Mouse (Mus musculus): Measurements from ENCODE around the gene R3hdm1. TPM values are rescaled to one million over a fixed set of nuclear protein-coding genes. Genes with fewer than 3 reads are reported as not detected.

R3hdm1 gene
- total RNA-seq (2021), result 10 to 100 TPM; 57.5 to 57.6 TPM
- long read RNA-seq, experiment 1, partial matches to known transcripts, result 6 of 19 reads
- long read RNA-seq, experiment 1, other reads (novel, unspliced or antisense), result 12 of 19 reads
- long read RNA-seq, experiment 2, full-length matches to known transcripts, result 1 of 16 reads
- long read RNA-seq, experiment 2, partial matches to known transcripts, result 4 of 16 reads
- long read RNA-seq, experiment 2, other reads (novel, unspliced or antisense), result 11 of 16 reads

DNA sequence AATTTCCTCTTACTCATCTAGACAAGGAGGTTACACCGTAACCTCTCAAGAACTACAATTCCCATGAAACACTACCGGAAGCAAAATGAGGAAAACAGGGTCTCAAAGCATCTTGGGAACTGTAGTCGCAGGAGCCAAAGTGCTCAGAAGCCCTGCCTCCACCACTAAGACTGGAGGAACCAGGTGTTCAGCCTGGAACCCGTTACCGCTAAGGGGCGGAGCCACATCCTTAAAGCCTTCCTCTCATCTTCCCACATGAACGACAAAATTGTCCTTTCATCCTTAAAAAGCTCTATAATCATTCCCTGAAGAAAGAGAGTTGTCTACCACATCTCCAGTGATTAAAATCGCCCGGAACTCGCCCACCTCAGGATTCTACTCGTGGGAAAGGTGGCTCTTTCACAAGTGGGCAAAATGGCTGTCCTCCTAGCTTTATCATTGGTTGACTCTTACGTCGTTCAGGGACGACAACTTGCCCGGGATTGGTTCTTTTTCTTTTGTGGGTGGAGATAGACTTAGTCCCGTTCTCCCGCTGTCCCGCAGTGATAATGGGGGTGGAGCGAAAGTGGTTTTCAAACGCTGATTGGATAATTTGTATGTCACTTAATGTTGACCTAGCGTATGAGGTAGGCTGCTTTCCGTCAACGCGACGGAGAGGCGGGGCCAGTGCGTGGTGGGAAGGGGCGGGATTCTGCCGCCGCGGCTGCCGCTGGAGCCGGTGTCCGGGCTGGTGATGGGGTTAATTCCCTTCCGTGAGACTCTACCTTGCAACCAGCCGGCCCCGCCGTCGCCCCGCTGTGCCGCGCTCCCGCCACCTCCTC, at the start of gene R3hdm1, which contains the start of gene Zranb3:
Gene R3hdm1, plus strand, starts transcription at position 661 of the 821 bp plus-strand sequence.
Gene Zranb3, minus strand, starts transcription at position 407 of the 821 bp plus-strand sequence.
- intact Hi-C loops (cut with DNase I), result loop anchor here (10.0 kb wide), 1 partner anchor 142 kb away; the partner anchor contains the start of gene Ubxn4
- DNase-seq, result peak; percentile 92 to 94

- DNase-seq, result no peak
- intact Hi-C loops (cut with DNase I), result no loop called here
These were observed 45.8 kb upstream of the R3hdm1 start for GRCm38 (mm10) chr1:128057269-128057668.

- intact Hi-C loops (cut with DNase I), result no loop called here
- DNase-seq, result no peak
These were observed 44.5 kb upstream of the R3hdm1 start for GRCm38 (mm10) chr1:128058625-128059024.

DNA sequence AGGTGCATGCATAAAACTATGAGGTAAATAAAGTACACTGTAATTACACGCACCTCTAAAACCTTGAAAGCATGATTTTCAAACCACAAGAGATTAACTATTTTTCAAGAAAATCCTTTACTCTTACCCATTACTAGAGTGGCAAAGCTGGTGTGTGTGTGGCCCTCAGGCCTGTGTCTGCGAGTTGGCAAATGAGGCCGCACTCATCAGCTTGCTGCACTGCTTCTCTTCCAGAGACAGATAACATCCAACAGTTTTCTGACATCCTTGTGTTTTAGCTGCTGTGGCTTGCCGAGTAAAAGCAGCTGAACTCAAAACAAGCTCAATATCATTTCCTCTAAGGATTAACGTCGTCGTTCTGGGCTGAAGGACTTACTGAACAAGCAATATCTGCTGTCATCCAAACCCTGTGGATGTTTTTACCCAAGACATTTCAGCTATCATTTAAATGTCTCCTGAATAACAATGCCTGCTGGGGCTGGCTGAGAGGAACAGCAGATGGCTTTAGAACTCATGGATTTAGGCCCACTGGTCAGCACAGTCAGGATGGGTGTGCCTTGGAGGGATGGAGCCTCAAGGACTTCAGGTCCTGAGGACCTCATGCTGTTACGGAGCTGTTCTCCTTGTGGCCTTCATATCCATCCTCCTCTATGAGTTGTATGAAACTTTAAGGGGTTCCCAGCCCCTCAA, 42.3 kb upstream of the R3hdm1 start:
- intact Hi-C loops (cut with DNase I), result no loop called here
- DNase-seq, result no peak

DNA sequence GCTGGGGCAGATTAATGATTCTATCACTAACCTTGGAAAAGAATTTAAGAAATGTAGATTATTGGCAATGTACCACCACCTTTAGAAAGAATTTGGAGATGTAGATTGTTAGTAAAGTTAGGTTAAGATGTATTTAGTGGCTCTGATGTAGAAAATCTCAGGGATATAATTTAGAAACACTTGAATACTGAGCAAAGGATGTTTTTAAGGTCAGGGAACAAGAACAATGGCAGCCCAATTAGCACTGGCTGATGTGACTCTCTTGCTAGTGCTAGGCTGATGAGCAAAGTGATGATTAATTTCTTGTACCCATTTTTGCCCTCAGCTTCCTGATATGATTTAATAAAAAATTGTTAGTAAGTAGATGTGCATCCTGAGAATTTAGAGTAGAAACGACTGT, 41.7 kb upstream of the R3hdm1 start:
- DNase-seq, result no peak
- intact Hi-C loops (cut with DNase I), result no loop called here

- no peak for DNase-seq
- intact Hi-C loops (cut with DNase I), result no loop called here
These were observed 40.9 kb upstream of the R3hdm1 start for GRCm38 (mm10) chr1:128062167-128062566.

DNA sequence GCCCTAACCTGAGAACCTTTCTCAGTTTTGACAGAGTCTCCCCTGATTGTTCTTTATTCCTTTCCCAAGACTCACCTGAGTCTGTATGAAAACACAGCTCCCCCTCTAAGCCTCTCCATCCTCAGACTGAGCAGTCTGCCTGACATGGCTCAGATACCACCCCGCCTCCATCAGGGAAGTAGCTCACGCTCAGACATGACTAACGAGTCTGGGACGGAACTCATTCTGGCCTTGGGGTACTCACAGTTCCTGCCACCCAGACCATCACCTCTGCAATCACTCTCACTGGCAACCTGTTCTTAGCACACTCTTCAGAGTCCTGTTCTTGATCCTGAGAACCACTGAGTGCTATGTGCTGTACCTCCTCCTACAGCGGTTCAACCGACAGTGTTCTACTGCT, 38.4 kb upstream of the R3hdm1 start:
- intact Hi-C loops (cut with DNase I), result no loop called here
- DNase-seq, result no peak

DNA sequence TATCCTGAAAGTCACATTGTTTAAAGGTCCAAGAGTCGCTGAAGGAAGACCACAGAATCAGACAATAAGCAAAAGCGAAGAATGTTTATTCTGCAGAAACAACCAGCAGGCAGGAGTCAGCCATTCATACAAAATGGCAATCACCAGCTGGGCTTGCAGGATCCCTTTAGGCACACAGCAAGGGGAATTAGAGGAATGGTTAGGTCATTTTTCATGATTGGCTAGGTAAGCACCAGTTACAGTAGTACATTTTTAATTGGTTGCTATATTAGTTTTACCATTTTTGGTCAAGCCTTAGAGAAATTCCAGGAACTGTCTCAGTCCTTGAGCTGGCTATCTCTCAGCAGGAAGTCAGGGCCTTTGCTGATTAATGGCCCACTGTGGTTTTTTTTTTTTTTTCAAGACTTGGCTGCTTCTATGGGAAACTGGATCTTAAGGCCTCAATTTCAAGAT, 34.1 kb upstream of the R3hdm1 start:
- no peak for DNase-seq
- intact Hi-C loops (cut with DNase I), result no loop called here

DNA sequence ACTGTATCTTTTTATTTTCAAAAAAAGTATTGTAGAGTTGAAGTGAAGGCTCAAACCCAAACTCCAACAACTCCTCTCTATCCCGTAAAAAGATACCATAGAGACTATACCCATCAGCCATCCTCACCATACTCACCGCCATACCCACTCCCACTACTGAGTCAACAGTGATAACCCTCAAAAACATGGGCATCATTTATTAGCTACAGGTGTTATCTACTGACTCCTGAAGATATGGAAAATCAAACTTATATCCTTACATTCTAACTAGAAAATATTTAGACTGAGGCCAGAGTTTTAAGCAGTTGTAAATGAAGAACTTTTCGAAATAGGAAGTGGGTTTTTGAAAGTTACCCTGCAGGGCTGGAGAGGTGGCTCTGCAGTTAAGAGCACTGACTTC, 33.1 kb upstream of the R3hdm1 start:
- intact Hi-C loops (cut with DNase I), result no loop called here
- no peak for DNase-seq

DNA sequence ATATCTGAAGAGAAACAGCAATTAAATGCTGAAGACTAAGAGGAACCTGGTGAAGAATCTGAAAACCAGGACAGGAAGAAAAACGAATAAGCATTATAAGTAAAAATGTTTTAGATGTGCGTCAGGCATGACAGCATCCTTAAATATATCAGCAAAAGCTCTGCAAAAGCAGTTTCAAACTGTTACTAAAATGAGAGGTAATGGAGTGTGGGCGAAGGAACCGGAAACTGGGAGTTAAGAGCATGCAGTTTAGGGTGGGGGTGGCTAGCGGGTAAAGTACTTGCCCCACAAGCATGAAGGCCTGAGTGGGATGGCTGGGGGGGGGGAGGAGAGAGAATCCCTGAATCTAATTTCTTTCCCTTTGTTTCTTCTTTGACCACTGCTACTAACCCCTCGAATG, 30.1 kb upstream of the R3hdm1 start:
- intact Hi-C loops (cut with DNase I), result no loop called here

GRCm38 (mm10) chr1:128076791-128077479, 26.2 kb upstream of the R3hdm1 start:
- DNase-seq, result no peak
- intact Hi-C loops (cut with DNase I), result no loop called here

More for the DNA sequence above, 30.1 kb upstream of the R3hdm1 start:
- no peak for DNase-seq

- no peak for DNase-seq
- intact Hi-C loops (cut with DNase I), result no loop called here
These were observed 25.3 kb upstream of the R3hdm1 start for GRCm38 (mm10) chr1:128077788-128078187.

- intact Hi-C loops (cut with DNase I), result no loop called here
- DNase-seq, result no peak
These were observed 24.5 kb upstream of the R3hdm1 start for GRCm38 (mm10) chr1:128078646-128079045.

GRCm38 (mm10) chr1:128080936-128081696, 22.0 kb upstream of the R3hdm1 start:
- intact Hi-C loops (cut with DNase I), result no loop called here
- peak; percentile 48 to 63 for DNase-seq

- intact Hi-C loops (cut with DNase I), result no loop called here
- no peak for DNase-seq
These were observed 21.2 kb upstream of the R3hdm1 start for GRCm38 (mm10) chr1:128081873-128082272.

DNA sequence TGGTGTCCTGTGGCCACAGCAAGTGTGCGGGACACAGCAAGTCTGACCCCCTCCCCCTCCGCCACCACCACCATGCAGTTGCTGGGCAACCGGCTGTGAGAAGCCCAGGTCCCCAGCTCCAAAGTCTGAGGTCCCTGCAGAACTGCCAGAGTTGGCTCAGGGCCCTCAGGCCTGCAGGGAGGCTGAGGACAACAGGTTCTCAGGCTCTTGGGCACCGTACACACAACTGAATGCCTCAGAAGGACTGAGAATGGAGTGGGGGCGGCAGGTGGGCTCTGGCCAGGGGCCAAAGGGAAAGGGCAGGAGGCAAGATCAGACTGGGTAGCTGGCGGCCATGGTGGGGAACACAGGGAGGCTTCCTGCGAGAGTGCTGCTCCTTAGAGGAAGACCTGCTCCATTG, 20.3 kb upstream of the R3hdm1 start:
- intact Hi-C loops (cut with DNase I), result no loop called here
- peak in 1 of 2 experiments; percentile 12 for DNase-seq

GRCm38 (mm10) chr1:128094686-128095085, 8.4 kb upstream of the R3hdm1 start:
- intact Hi-C loops (cut with DNase I), result no loop called here
- DNase-seq, result no peak

DNA sequence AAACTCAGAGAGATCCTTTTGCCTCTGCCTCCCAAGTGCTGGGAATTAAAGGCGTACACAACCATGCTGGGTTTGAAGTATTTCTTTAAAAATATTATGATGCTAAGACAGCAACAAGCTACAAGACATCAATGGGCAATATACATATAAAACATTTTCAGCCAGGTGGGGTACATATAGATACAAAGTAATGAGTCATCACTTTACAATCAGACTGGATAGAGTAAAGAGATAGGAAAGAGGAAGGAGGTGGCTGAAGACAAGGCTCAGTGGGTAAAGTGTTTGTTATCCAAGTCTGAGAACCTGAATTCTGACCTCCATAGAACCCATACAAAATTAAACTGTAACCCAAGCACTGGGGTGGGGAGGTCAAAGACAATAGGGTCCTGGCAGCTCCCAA, 4.8 kb upstream of the R3hdm1 start:
- intact Hi-C loops (cut with DNase I), result no loop called here
- DNase-seq, result no peak

DNA sequence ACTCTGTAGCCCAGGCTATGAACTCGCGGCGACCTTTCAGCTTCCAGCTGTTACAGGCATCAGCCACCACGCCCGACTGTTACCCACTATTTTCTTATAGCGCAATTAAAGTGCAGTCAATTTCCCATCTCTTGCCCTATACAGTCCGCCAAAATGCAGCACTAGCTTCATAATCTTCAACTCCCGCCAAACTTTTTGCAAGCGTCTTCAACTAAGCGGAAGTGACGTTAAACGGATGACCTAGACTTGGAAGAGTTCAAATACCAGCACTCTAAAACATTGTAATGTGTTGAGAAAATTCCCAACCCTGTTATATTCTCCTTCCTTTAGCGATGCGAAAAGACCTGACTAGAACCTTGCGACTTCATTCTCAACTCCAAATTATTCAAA, 855 bp upstream of the R3hdm1 start:
- DNase-seq, result peak; percentile 27 to 66
- intact Hi-C loops (cut with DNase I), result loop anchor here (10.0 kb wide), 1 partner anchor 143 kb away; the partner anchor contains the start of gene Ubxn4

Data from heart, postnatal 14 days (tissue).